Mouse (Mus musculus): ENCODE measurements around the gene Cdkal1. TPM values are rescaled to one million over a fixed set of nuclear protein-coding genes. Genes with fewer than 3 reads are reported as not detected.

Cdkal1 gene
- total and polyA plus RNA-seq, 3 experiments: 8.7 to 13.7 (median 9.5) TPM

DNA sequence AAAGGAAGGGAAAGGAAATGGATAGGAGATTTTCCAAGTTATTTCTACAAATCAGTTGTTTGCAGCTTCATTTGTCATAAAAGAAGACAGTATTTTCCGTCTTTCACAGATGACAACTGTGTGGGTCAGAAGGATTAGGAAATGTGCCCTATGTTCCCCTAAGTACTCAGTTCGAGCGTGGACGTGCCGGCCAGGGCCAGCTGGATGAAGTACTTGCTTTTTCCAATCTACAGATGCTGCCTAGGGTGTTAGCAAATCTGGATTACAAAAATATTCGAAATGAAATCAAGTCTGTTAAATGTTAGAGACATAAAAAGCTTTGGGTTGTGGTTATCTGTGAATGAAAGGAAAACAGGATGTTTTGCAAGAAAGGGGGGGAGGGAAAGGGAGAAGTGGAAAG lies 444.3 kb downstream of the Cdkal1 start:
- H3K79me2 ChIP-seq (replicated peaks; ENCODE audit: control insufficient read depth, extremely low read depth, insufficient read depth, poor library complexity, severe bottlenecking): no peaks in the 10 kb centered on the region
- in situ Hi-C loops (cut with MboI; ENCODE audit: low pct_ligation_motif_present, low pct_unique_long_range_greater_than_20kb, low sequenced_read_pairs): loop anchor here (5.0 kb wide), 1 partner anchor 191 kb away; no protein-coding TSS in a partner anchor
- no peak overlapping the region for H3K4me2 ChIP-seq (ENCODE audit: insufficient read depth, low read depth, poor library complexity, severe bottlenecking)
- no peak overlapping the region for H3K9ac ChIP-seq (ENCODE audit: insufficient read depth, low read depth)
- TF ChIP-seq E2F4 (IDR thresholded peaks at IDR 0.05; ENCODE audit: insufficient replicate concordance, low read depth, low read length): no peak
- no peak for TF ChIP-seq CTCF (conservative IDR thresholded peaks at IDR 0.05 in 1 of 2, IDR thresholded peaks at IDR 0.05 in 1 of 2; ENCODE audit: low read depth in 2 of 2, low read length in 2 of 2)
- TF ChIP-seq RAD21 (IDR thresholded peaks at IDR 0.05; ENCODE audit: low read depth, low read length): no peak
- TF ChIP-seq USF1 (IDR thresholded peaks at IDR 0.05; ENCODE audit: low read depth, low read length): no peak
- TF ChIP-seq USF2 (conservative IDR thresholded peaks at IDR 0.05; ENCODE audit: low read depth, low read length): no peak
- no peak for TF ChIP-seq MEF2A (IDR thresholded peaks at IDR 0.05; ENCODE audit: borderline replicate concordance, low read depth, low read length)
- TF ChIP-seq EP300 (IDR thresholded peaks at IDR 0.05; ENCODE audit: low read length): no peak
- no peak for TF ChIP-seq ZC3H11A (IDR thresholded peaks at IDR 0.05; ENCODE audit: low read depth, low read length)
- no peak for TF ChIP-seq MAFK (IDR thresholded peaks at IDR 0.05; ENCODE audit: insufficient replicate concordance, low read length)
- TF ChIP-seq CHD1 (IDR thresholded peaks at IDR 0.05; ENCODE audit: low read depth, low read length): no peak
- TF ChIP-seq IRF4 (IDR thresholded peaks at IDR 0.05; ENCODE audit: low read depth, low read length): no peak
- TF ChIP-seq ZMIZ1 (IDR thresholded peaks at IDR 0.05; ENCODE audit: low read depth, low read length): no peak
- TF ChIP-seq ELF1 (IDR thresholded peaks at IDR 0.05; ENCODE audit: low read depth, low read length): no peak
- no peak for TF ChIP-seq PAX5 (IDR thresholded peaks at IDR 0.05; ENCODE audit: low read length)
- no peak for TF ChIP-seq JUN (IDR thresholded peaks at IDR 0.05; ENCODE audit: insufficient read depth, low read depth, low read length)
- H3K4me3 ChIP-seq (replicated peaks in 1 of 3; ENCODE audit: low read depth in 2 of 3, low read length in 2 of 3, poor library complexity in 1 of 3): no peak overlapping the region
- peaks cover 0 to 5% of the 10 kb centered on the region in 2 experiments; a peak in 1 of 4 replicates for H3K4me1 ChIP-seq (ENCODE audit: control insufficient read depth in 1 of 2, insufficient read depth in 2 of 2)
- H3K9me3 ChIP-seq (replicated peaks; ENCODE audit: low read length): no peaks in the 10 kb centered on the region
- no peaks in the 10 kb centered on the region for H3K27me3 ChIP-seq (replicated peaks)
- dilution Hi-C loops (cut with MboI; ENCODE audit: extremely low pct_ligation_motif_present, extremely low pct_unique_long_range_greater_than_20kb, low sequenced_read_pairs): no loop called here
- no peak overlapping the region for H3K27ac ChIP-seq (ENCODE audit: insufficient read depth, low read depth)
- peaks cover 0 to 12% of the 10 kb centered on the region in 2 experiments for H3K36me3 ChIP-seq (replicated peaks in 1 of 2; ENCODE audit: control insufficient read depth in 1 of 2, insufficient read depth in 1 of 2, low read length in 1 of 2)
- no peak for DNase-seq (ENCODE audit: extremely low read depth)

DNA sequence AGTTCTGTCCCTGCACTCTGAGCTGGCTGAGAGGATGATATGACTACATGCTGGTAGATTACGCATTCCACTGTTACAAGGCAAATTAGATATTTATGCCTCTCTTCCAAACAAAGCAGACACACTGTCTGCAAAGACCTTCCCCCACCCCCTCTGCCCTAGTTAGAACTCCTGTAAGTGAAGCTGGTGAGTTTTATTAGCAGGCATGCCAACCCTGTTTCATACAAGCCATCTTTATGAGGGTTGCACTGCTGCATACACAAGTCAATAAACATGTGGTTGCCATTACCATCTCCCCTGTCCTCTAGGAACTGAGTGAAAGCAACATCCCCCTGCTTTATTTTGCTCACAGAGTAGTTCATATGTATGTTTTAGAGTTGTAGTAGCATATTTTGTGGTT lies 447.9 kb downstream of the Cdkal1 start:
- H3K4me3 ChIP-seq (replicated peaks in 1 of 3; ENCODE audit: low read depth in 2 of 3, low read length in 2 of 3, poor library complexity in 1 of 3): no peak overlapping the region
- H3K27me3 ChIP-seq (replicated peaks): no peaks in the 10 kb centered on the region
- TF ChIP-seq PAX5 (IDR thresholded peaks at IDR 0.05; ENCODE audit: low read length) (no peak), ZNF384 (IDR thresholded peaks at IDR 0.05; ENCODE audit: low read depth, low read length) (no peak), USF2 (conservative IDR thresholded peaks at IDR 0.05; ENCODE audit: low read depth, low read length) (no peak)
- dilution Hi-C loops (cut with MboI; ENCODE audit: extremely low pct_ligation_motif_present, extremely low pct_unique_long_range_greater_than_20kb, low sequenced_read_pairs) (no loop called here), in situ Hi-C loops (cut with MboI; ENCODE audit: low pct_ligation_motif_present, low pct_unique_long_range_greater_than_20kb, low sequenced_read_pairs) (no loop called here)
- peaks cover 0 to 10% of the 10 kb centered on the region in 2 experiments for H3K36me3 ChIP-seq (replicated peaks in 1 of 2; ENCODE audit: control insufficient read depth in 1 of 2, insufficient read depth in 1 of 2, low read length in 1 of 2)
- no peak overlapping the region for H3K27ac ChIP-seq (ENCODE audit: insufficient read depth, low read depth)
- DNase-seq (ENCODE audit: extremely low read depth): no peak
- H3K4me2 ChIP-seq (ENCODE audit: insufficient read depth, low read depth, poor library complexity, severe bottlenecking): no peak overlapping the region
- no peaks in the 10 kb centered on the region for H3K4me1 ChIP-seq (ENCODE audit: control insufficient read depth in 1 of 2, insufficient read depth in 2 of 2)
- H3K9me3 ChIP-seq (replicated peaks; ENCODE audit: low read length): no peaks in the 10 kb centered on the region
- H3K9ac ChIP-seq (ENCODE audit: insufficient read depth, low read depth): no peak overlapping the region
- H3K79me2 ChIP-seq (replicated peaks; ENCODE audit: control insufficient read depth, extremely low read depth, insufficient read depth, poor library complexity, severe bottlenecking): no peaks in the 10 kb centered on the region
